Mouse (Mus musculus): ENCODE measurements around the gene Hs2st1.

- TF ChIP-seq CTCF (IDR thresholded peaks at IDR 0.05; ENCODE audit: borderline replicate concordance, control insufficient read depth, extremely low read depth, insufficient read depth, low read length, poor library complexity) (no peak), POLR2A (IDR thresholded peaks at IDR 0.05; ENCODE audit: control insufficient read depth, extremely low read depth, insufficient read depth, low read length, poor library complexity) (no peak)
These were observed 27.9 kb upstream of the Hs2st1 start for GRCm38 (mm10) chr3:144597790-144598467.
